Mouse (Mus musculus) liver, adult 2 months (tissue): ENCODE measurements at regions not wholly inside any gene's neighbourhood (a gene's known extent, or its start where the extent isn't known, plus 50 kb on each side); places are given as distances from the start of the nearest gene placed in this dataset.

Experiments used
- CTCF ChIP-seq: fragments of 200-500 bp; IDR thresholded peaks from 2 replicates; pipeline ENCODE4 v1.5.1; 2011; ENCODE audit warnings: low read depth, low read length, control low read depth
- POLR2A ChIP-seq: fragments of 200-500 bp; IDR thresholded peaks from 2 replicates; pipeline ENCODE4 v1.6.1; 2011; ENCODE audit warnings: low read length, control low read depth; ENCODE audit not compliant: insufficient read depth; ENCODE audit errors: extremely low read depth

GRCm38 (mm10) chr15:11589795-11590194 is 190.3 kb upstream of the Tars start:
- TF ChIP-seq CTCF (no peak), POLR2A (no peak)
